Mouse (Mus musculus) stomach, postnatal 0 days (tissue): ENCODE results near the gene Abcc4.

Experiments
- CTCF ChIP-seq: IDR thresholded peaks from 2 replicates; pipeline ENCODE4 v1.5.1; 2016; ENCODE audit warnings: antibody characterized with exemption, low read depth, mild to moderate bottlenecking, moderate library complexity
- EP300 ChIP-seq: optimal IDR thresholded peaks from 2 replicates; pipeline ENCODE3; 2016; ENCODE audit warnings: antibody characterized with exemption

DNA sequence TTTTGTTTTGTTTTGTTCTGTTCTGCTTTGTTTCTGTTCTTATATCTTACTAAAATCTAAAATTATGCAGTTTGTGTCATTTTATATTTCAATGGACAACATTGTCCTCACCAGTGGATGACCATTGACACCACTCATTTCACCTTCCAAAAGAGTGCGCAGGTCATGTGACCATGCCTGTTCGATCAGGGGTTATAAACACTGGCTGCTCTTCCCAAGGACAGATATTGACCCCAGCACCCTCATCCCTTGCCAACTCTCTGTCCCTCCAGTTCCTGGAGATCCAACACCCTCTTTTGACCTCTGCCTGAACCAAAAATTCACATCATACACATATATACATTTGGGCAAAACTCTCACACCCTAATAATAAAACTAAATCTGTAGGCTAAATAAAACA is 8.3 kb upstream of the Abcc4 start:
- TF ChIP-seq CTCF (no peak), EP300 (no peak)
